Mouse (Mus musculus): Measurements from ENCODE around the gene Npepps. TPM values are rescaled to one million over a fixed set of nuclear protein-coding genes. Genes with fewer than 3 reads are reported as not detected.

The Npepps gene
- polyA plus RNA-seq, 1 experiment from 2014 or later: 98.6 TPM

DNA sequence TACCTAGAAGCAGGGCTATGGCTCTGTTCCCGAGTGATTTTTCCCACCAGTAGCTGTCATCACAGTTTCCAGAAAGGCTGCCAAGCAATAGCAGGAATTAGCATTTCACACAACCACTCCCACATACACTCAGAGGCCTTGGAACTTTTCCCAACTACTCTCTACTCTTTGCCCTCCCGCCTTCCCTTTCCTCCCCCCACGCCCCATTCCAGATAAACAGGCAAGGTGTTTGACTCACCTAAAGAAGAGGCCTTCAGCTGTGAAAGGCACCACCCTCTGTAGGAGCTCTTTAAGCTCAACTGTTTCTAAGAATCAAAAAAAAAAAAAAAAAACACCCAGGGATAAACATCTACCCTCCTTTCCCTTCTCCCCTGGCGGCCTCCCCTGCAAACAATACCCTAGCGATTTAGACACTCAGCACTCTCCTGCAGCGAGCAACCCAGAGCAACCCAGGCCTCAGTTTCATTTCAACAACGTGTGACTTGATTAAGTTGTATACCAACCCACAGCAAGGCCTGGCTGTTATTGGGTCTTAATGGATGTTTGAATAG lies 21.9 kb upstream of the Npepps start:
- no peak overlapping the region for H3K4me2 ChIP-seq (ENCODE audit: low read depth)
- ATAC-seq (ENCODE audit: insufficient read depth, low FRiP score, low TSS enrichment) (no peak), DNase-seq (ENCODE audit: low spot score) (no peak)
- H3K9me3 ChIP-seq (ENCODE audit: control insufficient read depth, low read length): no peaks in the 10 kb centered on the region
- H3K4me3 ChIP-seq (ENCODE audit: low read depth, low read length): no peak overlapping the region
- 48% methylated on average over 7 of the region's 7 CpGs for WGBS
- H3K9ac ChIP-seq (ENCODE audit: low read length): no peak overlapping the region
- no peaks in the 10 kb centered on the region for H3K4me1 ChIP-seq (ENCODE audit: control insufficient read depth, insufficient read depth, low read length)
- H3K27ac ChIP-seq (ENCODE audit: low read depth, low read length): no peak overlapping the region
- no peaks in the 10 kb centered on the region for H3K36me3 ChIP-seq (ENCODE audit: control insufficient read depth, insufficient read depth, low read length)
- H3K27me3 ChIP-seq (ENCODE audit: control insufficient read depth, insufficient read depth, low read length): no peaks in the 10 kb centered on the region

DNA sequence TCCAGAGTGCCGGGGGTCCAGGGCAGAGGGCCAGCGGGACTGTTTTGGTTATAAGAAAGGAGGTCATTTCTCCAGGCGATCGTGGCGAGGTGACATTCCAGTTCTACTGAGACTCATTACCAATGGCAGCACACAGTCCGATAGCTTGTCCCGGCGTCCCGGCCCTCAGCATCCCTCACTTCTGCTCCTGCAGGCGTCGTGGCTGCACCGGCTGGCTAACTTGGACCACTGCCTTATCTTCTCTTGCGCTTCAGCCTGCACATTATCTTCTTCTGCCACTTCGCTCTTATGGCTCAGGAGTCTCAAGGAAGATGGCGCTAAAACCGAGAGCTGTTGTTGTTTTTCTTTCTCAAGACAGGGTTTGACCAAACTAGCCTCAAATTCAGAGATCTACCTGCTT lies 21.0 kb upstream of the Npepps start:
- DNase-seq (ENCODE audit: low spot score) (no peak), ATAC-seq (ENCODE audit: insufficient read depth, low FRiP score, low TSS enrichment) (no peak)
- Histone ChIP-seq H3K27ac (ENCODE audit: low read depth, low read length) (no peak overlapping the region), H3K9ac (ENCODE audit: low read length) (no peak overlapping the region), H3K4me3 (ENCODE audit: low read depth, low read length) (no peak overlapping the region), H3K4me2 (ENCODE audit: low read depth) (no peak overlapping the region), H3K9me3 (ENCODE audit: control insufficient read depth, low read length) (no peaks in the 10 kb centered on the region), H3K4me1 (ENCODE audit: control insufficient read depth, insufficient read depth, low read length) (no peaks in the 10 kb centered on the region), H3K36me3 (ENCODE audit: control insufficient read depth, insufficient read depth, low read length) (no peaks in the 10 kb centered on the region), H3K27me3 (ENCODE audit: control insufficient read depth, insufficient read depth, low read length) (no peaks in the 10 kb centered on the region)
- 92% methylated on average over 16 of the region's 16 CpGs for WGBS

DNA sequence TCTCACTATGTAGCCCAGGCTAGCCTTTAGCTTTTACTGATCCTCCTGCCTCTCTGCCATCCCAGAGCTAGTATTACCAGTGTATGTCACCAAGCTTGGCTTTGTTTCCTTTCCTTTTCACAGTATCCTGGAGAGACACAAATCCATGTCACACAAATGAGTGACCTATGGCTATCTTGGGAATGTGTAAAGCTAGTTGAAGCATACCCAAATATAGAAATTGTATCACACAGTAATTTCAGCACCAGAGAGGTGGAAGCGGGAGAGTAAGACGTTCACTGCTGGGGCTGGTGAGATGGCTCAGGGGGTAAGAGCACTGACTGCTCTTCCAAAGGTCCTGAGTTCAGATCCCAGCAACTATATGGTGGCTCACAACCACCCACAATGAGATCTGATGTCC lies 19.5 kb upstream of the Npepps start:
- Histone ChIP-seq H3K4me3 (ENCODE audit: low read depth, low read length) (no peak overlapping the region), H3K9me3 (ENCODE audit: control insufficient read depth, low read length) (no peaks in the 10 kb centered on the region), H3K36me3 (ENCODE audit: control insufficient read depth, insufficient read depth, low read length) (no peaks in the 10 kb centered on the region), H3K27ac (ENCODE audit: low read depth, low read length) (no peak overlapping the region), H3K9ac (ENCODE audit: low read length) (no peak overlapping the region), H3K27me3 (ENCODE audit: control insufficient read depth, insufficient read depth, low read length) (no peaks in the 10 kb centered on the region), H3K4me2 (ENCODE audit: low read depth) (no peak overlapping the region), H3K4me1 (ENCODE audit: control insufficient read depth, insufficient read depth, low read length) (no peaks in the 10 kb centered on the region)
- ATAC-seq (ENCODE audit: insufficient read depth, low FRiP score, low TSS enrichment) (no peak), DNase-seq (ENCODE audit: low spot score) (no peak)
- WGBS: 91% methylated on average over 2 of the region's 2 CpGs

DNA sequence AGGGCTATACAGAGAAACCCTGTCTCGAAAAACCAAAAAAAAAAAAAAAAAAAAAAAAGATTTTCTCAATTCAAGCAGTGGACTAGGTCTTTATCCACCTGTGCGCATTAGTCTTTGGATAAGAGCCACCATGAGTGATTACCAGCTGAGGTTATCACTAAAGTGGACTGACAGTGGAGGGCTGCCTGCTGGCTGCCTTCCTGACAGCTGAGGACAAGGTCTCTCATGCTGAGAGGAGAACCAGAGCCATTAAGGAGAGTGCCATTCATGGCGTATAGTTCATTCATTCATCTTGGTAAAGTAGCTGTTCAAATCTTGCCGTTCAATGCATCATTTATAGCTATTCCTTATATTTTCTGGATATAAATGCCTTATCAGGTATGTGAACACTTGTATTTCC lies 16.1 kb upstream of the Npepps start:
- Histone ChIP-seq H3K27ac (ENCODE audit: low read depth, low read length) (no peak overlapping the region), H3K36me3 (ENCODE audit: control insufficient read depth, insufficient read depth, low read length) (no peaks in the 10 kb centered on the region), H3K27me3 (ENCODE audit: control insufficient read depth, insufficient read depth, low read length) (no peaks in the 10 kb centered on the region), H3K4me2 (ENCODE audit: low read depth) (no peak overlapping the region), H3K9me3 (ENCODE audit: control insufficient read depth, low read length) (no peaks in the 10 kb centered on the region), H3K4me1 (ENCODE audit: control insufficient read depth, insufficient read depth, low read length) (no peaks in the 10 kb centered on the region), H3K9ac (ENCODE audit: low read length) (no peak overlapping the region), H3K4me3 (ENCODE audit: low read depth, low read length) (no peak overlapping the region)
- WGBS: 89% methylated on average over 3 of the region's 4 CpGs
- DNase-seq (ENCODE audit: low spot score) (no peak), ATAC-seq (ENCODE audit: insufficient read depth, low FRiP score, low TSS enrichment) (no peak)

DNA sequence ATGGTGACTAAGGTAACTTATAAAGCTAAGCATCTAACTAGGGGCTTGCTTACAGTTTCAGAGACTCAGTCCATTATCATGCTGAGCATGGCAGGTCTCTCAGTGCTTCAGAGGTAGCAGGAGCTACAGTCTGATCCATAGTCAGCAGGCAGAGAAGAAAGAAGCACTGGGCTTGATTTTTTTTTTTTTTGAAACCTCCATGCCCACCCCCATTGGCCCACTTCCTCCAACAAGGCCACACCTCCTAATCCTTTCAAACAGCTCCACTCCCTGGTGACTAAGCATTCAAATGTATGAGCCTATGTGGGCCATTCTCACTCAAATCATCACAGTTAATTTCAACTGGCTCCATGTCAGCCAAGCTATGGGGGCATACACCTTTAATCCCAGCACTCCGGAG lies 12.3 kb upstream of the Npepps start:
- H3K9ac ChIP-seq (ENCODE audit: low read length): no peak overlapping the region
- H3K27me3 ChIP-seq (ENCODE audit: control insufficient read depth, insufficient read depth, low read length): no peaks in the 10 kb centered on the region
- no peak overlapping the region for H3K27ac ChIP-seq (ENCODE audit: low read depth, low read length)
- DNase-seq (ENCODE audit: low spot score) (no peak), ATAC-seq (ENCODE audit: insufficient read depth, low FRiP score, low TSS enrichment) (no peak)
- H3K4me1 ChIP-seq (ENCODE audit: control insufficient read depth, insufficient read depth, low read length): no peaks in the 10 kb centered on the region
- WGBS: 96% methylated on average over 1 of the region's 1 CpGs
- H3K4me2 ChIP-seq (ENCODE audit: low read depth): no peak overlapping the region
- no peaks in the 10 kb centered on the region for H3K9me3 ChIP-seq (ENCODE audit: control insufficient read depth, low read length)
- H3K4me3 ChIP-seq (ENCODE audit: low read depth, low read length): no peak overlapping the region
- H3K36me3 ChIP-seq (ENCODE audit: control insufficient read depth, insufficient read depth, low read length): no peaks in the 10 kb centered on the region

DNA sequence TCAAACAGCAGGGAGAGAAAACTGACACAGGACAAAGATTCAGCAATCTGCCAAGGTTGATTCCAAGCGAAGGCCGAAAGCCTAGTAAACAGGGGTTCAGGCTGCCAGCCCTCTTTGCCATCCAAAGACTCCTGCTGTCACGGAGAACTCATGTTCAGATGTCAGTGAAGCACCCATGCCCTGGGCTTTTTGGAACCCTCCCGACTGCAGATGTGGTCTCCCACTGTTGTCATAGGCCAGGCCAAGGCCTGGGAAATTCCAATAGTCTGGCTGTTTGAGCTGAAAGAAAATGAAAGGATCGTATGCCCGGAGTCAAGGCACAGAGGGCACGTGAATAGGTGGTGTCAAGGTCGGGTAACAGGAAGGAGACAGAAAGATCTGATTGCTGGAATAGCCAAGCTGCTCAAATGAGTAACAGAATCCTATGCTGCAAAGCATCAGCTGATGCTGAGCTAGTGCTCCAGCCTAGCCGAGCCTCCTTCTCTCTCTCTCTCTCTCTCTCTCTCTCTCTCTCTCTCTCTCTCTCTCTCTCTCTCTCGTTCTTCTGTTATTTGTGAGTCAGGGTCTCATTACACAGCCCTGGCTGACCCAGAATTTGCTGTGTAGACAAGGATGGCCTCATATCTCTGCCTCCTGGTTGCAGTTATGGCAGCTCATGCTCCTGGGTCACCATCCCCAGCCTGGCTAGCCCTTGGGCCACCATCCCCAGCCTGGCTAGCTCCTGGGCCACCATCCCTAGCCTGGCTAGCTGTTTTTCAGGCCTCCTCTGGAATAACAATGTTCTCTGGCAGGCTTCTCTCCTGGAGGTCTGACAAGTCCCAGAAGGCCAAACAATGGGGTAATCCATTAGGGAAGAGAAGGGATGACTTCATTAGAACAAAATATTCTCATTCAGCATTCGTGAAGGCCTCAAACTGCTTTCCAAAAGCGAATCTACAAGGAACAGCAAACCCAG lies 9.1 kb upstream of the Npepps start:
- ATAC-seq (ENCODE audit: insufficient read depth, low FRiP score, low TSS enrichment) (no peak), DNase-seq (ENCODE audit: low spot score) (no peak)
- no peak overlapping the region for H3K27ac ChIP-seq (ENCODE audit: low read depth, low read length)
- no peaks in the 10 kb centered on the region for H3K27me3 ChIP-seq (ENCODE audit: control insufficient read depth, insufficient read depth, low read length)
- WGBS: 61% methylated on average over 12 of the region's 12 CpGs
- H3K4me2 ChIP-seq (ENCODE audit: low read depth): no peak overlapping the region
- no peaks in the 10 kb centered on the region for H3K36me3 ChIP-seq (ENCODE audit: control insufficient read depth, insufficient read depth, low read length)
- no peaks in the 10 kb centered on the region for H3K4me1 ChIP-seq (ENCODE audit: control insufficient read depth, insufficient read depth, low read length)
- no peaks in the 10 kb centered on the region for H3K9me3 ChIP-seq (ENCODE audit: control insufficient read depth, low read length)
- no peak overlapping the region; the same call in 1 of the 2 replicates for H3K9ac ChIP-seq (ENCODE audit: low read length)
- H3K4me3 ChIP-seq (ENCODE audit: low read depth, low read length): no peak overlapping the region

DNA sequence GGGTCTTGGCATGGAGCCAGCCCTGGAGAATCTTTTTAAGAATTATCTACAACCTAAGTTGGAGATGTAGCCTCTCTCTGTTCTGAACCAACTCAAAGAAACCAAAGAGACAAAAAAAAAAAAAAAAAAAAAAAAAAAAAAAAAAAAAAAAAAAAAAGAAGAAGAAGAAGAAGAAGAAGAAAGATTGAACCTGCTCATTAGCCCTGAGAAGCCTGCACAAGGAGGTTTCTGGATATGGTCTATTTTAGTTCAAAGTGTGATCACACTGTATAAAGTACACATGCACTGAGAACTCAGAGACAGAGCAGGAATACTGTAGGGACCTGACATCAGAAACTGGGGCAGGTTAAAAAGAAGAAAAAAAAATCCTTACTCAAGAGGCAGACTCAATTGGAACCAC lies 7.2 kb upstream of the Npepps start:
- no peaks in the 10 kb centered on the region for H3K36me3 ChIP-seq (ENCODE audit: control insufficient read depth, insufficient read depth, low read length)

DNA sequence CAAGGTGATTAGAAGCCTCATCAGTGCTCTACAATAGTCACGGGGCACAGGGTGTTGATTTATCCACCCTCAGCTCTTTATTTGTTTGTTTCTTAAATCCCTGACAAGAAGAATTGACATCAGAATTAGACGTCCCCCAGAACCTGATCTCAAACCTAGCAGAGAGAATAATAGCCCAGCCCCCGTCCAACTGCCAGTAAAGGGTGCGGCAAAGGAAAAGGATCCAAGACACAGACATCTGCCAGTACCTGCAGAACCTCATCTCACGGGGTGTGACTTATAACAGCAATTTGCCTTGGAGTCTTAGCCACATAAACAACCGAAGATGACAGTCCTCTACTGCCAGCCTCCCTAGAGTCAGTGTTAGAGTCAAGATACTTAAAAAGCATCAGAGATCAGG lies 6.5 kb upstream of the Npepps start:
- ATAC-seq (ENCODE audit: insufficient read depth, low FRiP score, low TSS enrichment) (no peak), DNase-seq (ENCODE audit: low spot score) (no peak)
- Histone ChIP-seq H3K9ac (ENCODE audit: low read length) (no peak overlapping the region), H3K4me3 (ENCODE audit: low read depth, low read length) (no peak overlapping the region), H3K36me3 (ENCODE audit: control insufficient read depth, insufficient read depth, low read length) (no peaks in the 10 kb centered on the region), H3K27me3 (ENCODE audit: control insufficient read depth, insufficient read depth, low read length) (no peaks in the 10 kb centered on the region), H3K4me2 (ENCODE audit: low read depth) (no peak overlapping the region), H3K4me1 (ENCODE audit: control insufficient read depth, insufficient read depth, low read length) (no peaks in the 10 kb centered on the region), H3K9me3 (ENCODE audit: control insufficient read depth, low read length) (no peaks in the 10 kb centered on the region), H3K27ac (ENCODE audit: low read depth, low read length) (no peak overlapping the region)
- WGBS: 54% methylated on average over 6 of the region's 6 CpGs

More for the DNA sequence above, 7.2 kb upstream of the Npepps start:
- H3K9me3 ChIP-seq (ENCODE audit: control insufficient read depth, low read length): no peaks in the 10 kb centered on the region
- no peaks in the 10 kb centered on the region for H3K27me3 ChIP-seq (ENCODE audit: control insufficient read depth, insufficient read depth, low read length)
- no peak for ATAC-seq (ENCODE audit: insufficient read depth, low FRiP score, low TSS enrichment)
- H3K4me2 ChIP-seq (ENCODE audit: low read depth): no peak overlapping the region
- H3K9ac ChIP-seq (ENCODE audit: low read length): no peak overlapping the region
- DNase-seq (ENCODE audit: low spot score): no peak
- H3K27ac ChIP-seq (ENCODE audit: low read depth, low read length): no peak overlapping the region
- no peaks in the 10 kb centered on the region for H3K4me1 ChIP-seq (ENCODE audit: control insufficient read depth, insufficient read depth, low read length)
- H3K4me3 ChIP-seq (ENCODE audit: low read depth, low read length): no peak overlapping the region

Data from neural tube, embryonic 11.5 days (tissue).